1 mouse cellular context compared by ENCODE assay signal in genomic region chr5:38220328-38220912, GRCm38 (mm10).
A peak's percentile ranks its signal among the peaks of the same experiment; 100 is the strongest.
TF ChIP-seq lines count a peak whose summit lies in the region.

Gene Zbtb49, minus strand, starts transcription at chr5:38220457.
Gene Lyar, plus strand, starts transcription at chr5:38220470.

TF ChIP-seq in MEL, 35 proteins besides CTCF, POLR2A, EP300 and RAD21 (continued from another document):
- TF ChIP-seq POLR2AphosphoS2 (IDR thresholded peaks at IDR 0.05; ENCODE audit: low read length) (peak; percentile 94), BHLHE40 (IDR thresholded peaks at IDR 0.05; ENCODE audit: borderline replicate concordance, low read depth, low read length) (0 out of 2 replicates have a peak, but pooled peaks have one; percentile 39), MEF2A (IDR thresholded peaks at IDR 0.05; ENCODE audit: extremely low read depth, insufficient replicate concordance, low read depth, low read length, poor library complexity, severe bottlenecking) (no peak), UBTF (IDR thresholded peaks at IDR 0.05; ENCODE audit: borderline replicate concordance, insufficient read depth, low read depth, low read length) (no peak; the same call in 1 of the 2 replicates), ZKSCAN1 (IDR thresholded peaks at IDR 0.05; ENCODE audit: low read depth, low read length) (no peak), E2F4 (IDR thresholded peaks at IDR 0.05; ENCODE audit: borderline replicate concordance, low read depth, low read length) (no peak), SIN3A (IDR thresholded peaks at IDR 0.05; ENCODE audit: low read length) (peak; percentile 92), HCFC1 (IDR thresholded peaks at IDR 0.05; ENCODE audit: low read depth, low read length) (peak; percentile 92), USF1 (IDR thresholded peaks at IDR 0.05; ENCODE audit: low read depth, low read length) (peak; percentile 57), ELF1 (IDR thresholded peaks at IDR 0.05; ENCODE audit: low read depth, low read length) (peak; percentile 84), MYC (IDR thresholded peaks at IDR 0.05; ENCODE audit: low read depth, low read length) (peak; percentile 95), GABPA (IDR thresholded peaks at IDR 0.05; ENCODE audit: low read depth, low read length) (no peak), RCOR1 (IDR thresholded peaks at IDR 0.05; ENCODE audit: low read depth, low read length) (0 out of 2 replicates have a peak, but pooled peaks have one; percentile 23)
TF ChIP-seq in MEL: peak in this region for 19.
